Mouse (Mus musculus): Measurements from ENCODE around the gene Ly6g6f. TPM values are rescaled to one million over a fixed set of nuclear protein-coding genes. Genes with fewer than 3 reads are reported as not detected.

The Ly6g6f gene
- polyA plus RNA-seq, 1 experiment from 2014 or later: not detected

DNA sequence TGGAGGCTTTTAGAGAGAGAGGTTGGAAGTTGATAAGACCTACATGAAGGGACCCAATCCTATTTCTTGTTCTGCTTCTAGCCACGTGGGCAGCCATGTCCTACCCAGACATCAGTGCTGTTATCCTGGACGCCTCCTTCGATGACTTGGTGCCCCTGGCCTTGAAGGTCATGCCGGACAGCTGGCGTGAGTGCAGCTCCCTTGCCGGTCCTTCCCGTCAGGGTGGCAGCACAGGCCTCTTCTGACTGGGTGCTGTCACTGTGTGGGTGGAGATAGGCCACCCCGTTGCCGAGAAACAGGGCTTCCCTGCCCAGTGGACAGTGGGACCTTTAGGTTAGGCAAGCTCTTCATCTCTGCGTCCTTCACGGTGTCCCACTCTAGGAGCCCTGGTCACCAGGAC is 15.8 kb upstream of the Ly6g6f start:
- Histone ChIP-seq H3K9ac (ENCODE audit: low read depth, low read length) (no peak overlapping the region), H3K4me1 (replicated peaks; ENCODE audit: insufficient read depth, low read length) (peaks cover 11% of the 10 kb centered on the region; the same call in 1 of the 2 replicates)

DNA sequence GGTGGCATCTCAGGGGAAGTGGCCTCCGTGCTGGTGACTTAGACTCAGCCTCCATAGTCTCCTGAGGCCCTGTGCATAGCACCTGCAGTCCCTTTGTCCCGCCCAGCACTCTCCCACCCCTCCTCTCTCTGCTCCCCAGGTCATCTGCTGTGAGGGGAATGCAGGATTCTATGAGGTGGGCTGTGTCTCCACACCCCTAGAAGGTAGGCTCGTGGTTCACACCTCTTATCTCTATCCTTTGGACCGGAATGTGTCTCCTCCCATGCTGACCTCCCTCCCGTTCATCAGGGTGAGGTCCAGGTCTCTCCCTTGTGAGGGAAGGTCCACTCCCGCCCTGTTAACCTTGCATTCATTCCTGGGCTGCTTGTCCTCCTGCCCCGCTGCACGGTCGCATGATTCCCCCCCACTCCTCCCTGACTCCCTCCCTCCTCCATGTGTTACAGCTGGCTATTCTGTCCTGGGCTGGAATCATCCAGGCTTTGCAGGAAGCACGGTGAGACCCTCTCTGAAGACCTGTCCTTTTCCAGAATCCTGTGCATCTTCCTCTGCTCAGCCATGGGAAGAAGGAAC is 14.9 kb upstream of the Ly6g6f start:
- H3K9me3 ChIP-seq (replicated peaks; ENCODE audit: low read length): no peaks in the 10 kb centered on the region
- ATAC-seq (replicated peaks; ENCODE audit: low FRiP score, low read depth) (peak; percentile 47), DNase-seq (ENCODE audit: low spot score) (peak; percentile 36)
- no peak overlapping the region for H3K4me3 ChIP-seq (replicated peaks; ENCODE audit: low read depth, low read length)
- H3K36me3 ChIP-seq (ENCODE audit: insufficient read depth, low read length): peaks cover 61% of the 10 kb centered on the region
- no peaks in the 10 kb centered on the region for H3K27me3 ChIP-seq (ENCODE audit: insufficient read depth, low read length)
- peaks cover 9% of the 10 kb centered on the region; the same call in 1 of the 2 replicates for H3K4me1 ChIP-seq (replicated peaks; ENCODE audit: insufficient read depth, low read length)
- WGBS: 42% methylated on average over 10 of the region's 10 CpGs
- no peak for TF ChIP-seq CTCF (IDR thresholded peaks at IDR 0.05; ENCODE audit: low read depth)
- no peak overlapping the region for H3K4me2 ChIP-seq (ENCODE audit: low read length)
- peak overlapping the region; percentile 13; the same call in 1 of the 2 replicates for H3K27ac ChIP-seq
- no peak overlapping the region for H3K9ac ChIP-seq (ENCODE audit: low read depth, low read length)

More for the DNA sequence above, 15.8 kb upstream of the Ly6g6f start:
- H3K27ac ChIP-seq: no peak overlapping the region
- 64% methylated on average over 11 of the region's 11 CpGs for WGBS
- TF ChIP-seq CTCF (IDR thresholded peaks at IDR 0.05; ENCODE audit: low read depth): no peak
- H3K4me3 ChIP-seq (replicated peaks; ENCODE audit: low read depth, low read length): no peak overlapping the region
- H3K27me3 ChIP-seq (ENCODE audit: insufficient read depth, low read length): no peaks in the 10 kb centered on the region
- H3K9me3 ChIP-seq (replicated peaks; ENCODE audit: low read length): no peaks in the 10 kb centered on the region
- H3K36me3 ChIP-seq (ENCODE audit: insufficient read depth, low read length): peaks cover 59% of the 10 kb centered on the region
- H3K4me2 ChIP-seq (ENCODE audit: low read length): no peak overlapping the region
- ATAC-seq (replicated peaks; ENCODE audit: low FRiP score, low read depth) (no peak), DNase-seq (ENCODE audit: low spot score) (no peak)

- TF ChIP-seq CTCF (IDR thresholded peaks at IDR 0.05; ENCODE audit: low read depth): no peak
- H3K9me3 ChIP-seq (replicated peaks; ENCODE audit: low read length): no peaks in the 10 kb centered on the region
- H3K36me3 ChIP-seq (ENCODE audit: insufficient read depth, low read length): peaks cover 70% of the 10 kb centered on the region
- no peaks in the 10 kb centered on the region for H3K27me3 ChIP-seq (ENCODE audit: insufficient read depth, low read length)
- ATAC-seq (replicated peaks; ENCODE audit: low FRiP score, low read depth) (no peak), DNase-seq (ENCODE audit: low spot score) (no peak)
- H3K4me3 ChIP-seq (replicated peaks; ENCODE audit: low read depth, low read length): no peak overlapping the region
- 71% methylated on average over 12 of the region's 12 CpGs for WGBS
- no peak overlapping the region for H3K27ac ChIP-seq
- H3K4me1 ChIP-seq (replicated peaks; ENCODE audit: insufficient read depth, low read length): peaks cover 9% of the 10 kb centered on the region; the same call in 1 of the 2 replicates
- no peak overlapping the region for H3K9ac ChIP-seq (ENCODE audit: low read depth, low read length)
- H3K4me2 ChIP-seq (ENCODE audit: low read length): no peak overlapping the region
These were observed 11.8 kb upstream of the Ly6g6f start for GRCm38 (mm10) chr17:35097164-35097655.

DNA sequence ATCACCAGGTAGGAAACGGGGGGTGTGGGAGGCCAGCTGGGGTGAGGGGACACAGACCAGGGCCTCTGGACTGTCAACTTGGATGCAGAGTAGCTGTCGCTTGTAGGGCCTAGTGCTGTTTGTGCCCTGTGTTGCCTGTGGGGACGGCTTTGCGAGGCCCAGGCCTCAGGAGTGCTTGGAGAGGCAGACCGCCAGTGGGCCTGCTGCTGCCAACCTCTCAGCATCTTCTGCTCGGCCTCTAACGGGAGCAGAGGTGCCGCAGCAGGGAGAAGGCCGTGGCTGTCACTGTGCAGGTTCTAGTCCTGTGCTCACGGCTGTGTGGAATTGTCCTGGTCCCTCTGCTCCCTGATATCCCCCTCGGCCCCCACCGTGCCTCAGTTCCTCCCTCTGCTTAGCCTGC is 11.2 kb upstream of the Ly6g6f start:
- no peak overlapping the region for H3K27ac ChIP-seq
- DNase-seq (ENCODE audit: low spot score) (no peak), ATAC-seq (replicated peaks; ENCODE audit: low FRiP score, low read depth) (no peak)
- no peak overlapping the region for H3K9ac ChIP-seq (ENCODE audit: low read depth, low read length)
- H3K36me3 ChIP-seq (ENCODE audit: insufficient read depth, low read length): peaks cover 64% of the 10 kb centered on the region
- no peaks in the 10 kb centered on the region for H3K9me3 ChIP-seq (replicated peaks; ENCODE audit: low read length)
- H3K4me3 ChIP-seq (replicated peaks; ENCODE audit: low read depth, low read length): no peak overlapping the region
- WGBS: 87% methylated on average over 12 of the region's 12 CpGs
- no peak overlapping the region for H3K4me2 ChIP-seq (ENCODE audit: low read length)
- H3K27me3 ChIP-seq (ENCODE audit: insufficient read depth, low read length): no peaks in the 10 kb centered on the region
- peaks cover 9% of the 10 kb centered on the region; the same call in 1 of the 2 replicates for H3K4me1 ChIP-seq (replicated peaks; ENCODE audit: insufficient read depth, low read length)
- no peak for TF ChIP-seq CTCF (IDR thresholded peaks at IDR 0.05; ENCODE audit: low read depth)

GRCm38 (mm10) chr17:35094475-35095365 is 9.3 kb upstream of the Ly6g6f start:
- Histone ChIP-seq H3K36me3 (ENCODE audit: insufficient read depth, low read length) (peaks cover 48% of the 10 kb centered on the region), H3K27ac (no peak overlapping the region), H3K27me3 (ENCODE audit: insufficient read depth, low read length) (no peaks in the 10 kb centered on the region), H3K4me1 (replicated peaks; ENCODE audit: insufficient read depth, low read length) (peaks cover 7% of the 10 kb centered on the region; the same call in 1 of the 2 replicates), H3K4me3 (replicated peaks; ENCODE audit: low read depth, low read length) (no peak overlapping the region), H3K9me3 (replicated peaks; ENCODE audit: low read length) (no peaks in the 10 kb centered on the region), H3K4me2 (ENCODE audit: low read length) (no peak overlapping the region), H3K9ac (ENCODE audit: low read depth, low read length) (no peak overlapping the region)
- no peak for TF ChIP-seq CTCF (IDR thresholded peaks at IDR 0.05; ENCODE audit: low read depth)
- DNase-seq (ENCODE audit: low spot score) (no peak), ATAC-seq (replicated peaks; ENCODE audit: low FRiP score, low read depth) (no peak)
- WGBS: 88% methylated on average over 15 of the region's 15 CpGs

DNA sequence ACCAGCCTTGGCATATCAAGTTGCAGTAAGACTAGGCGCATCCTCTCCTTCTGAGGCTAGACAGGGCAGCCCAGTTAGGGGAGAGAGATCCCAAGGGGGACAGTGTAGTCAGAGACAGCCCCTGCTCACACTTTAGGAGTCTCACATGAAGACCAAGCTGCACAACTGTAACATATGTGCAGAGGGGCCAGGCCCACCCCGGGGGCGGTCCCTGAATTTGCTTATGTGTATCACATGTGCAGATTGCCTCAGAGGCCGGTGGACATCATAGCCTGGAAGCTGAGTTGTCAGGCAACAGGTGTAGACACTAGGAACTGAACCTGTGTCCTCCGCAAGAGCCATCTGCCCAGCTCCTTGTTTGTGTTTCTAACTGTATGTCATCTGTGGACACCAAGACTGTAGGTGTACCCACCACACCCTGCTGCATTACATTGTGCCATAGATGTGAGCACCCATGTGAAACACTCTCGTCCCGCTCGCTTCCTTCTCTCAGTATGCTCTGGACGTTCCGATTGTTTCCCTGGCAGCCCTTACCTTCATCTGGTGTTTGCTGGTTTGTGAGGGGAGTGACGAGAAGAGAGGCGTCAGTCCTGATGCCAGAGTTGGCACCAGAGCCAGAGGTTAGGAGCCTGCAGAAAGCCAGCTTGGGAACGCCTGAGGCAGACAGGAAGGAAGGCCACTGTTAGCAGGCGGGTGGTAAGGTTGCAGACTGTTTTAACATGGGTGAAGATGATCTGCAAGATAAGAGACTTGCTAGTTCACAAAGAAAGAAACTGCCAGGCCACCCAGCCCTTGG is 7.2 kb upstream of the Ly6g6f start:
- no peak overlapping the region for H3K4me3 ChIP-seq (replicated peaks; ENCODE audit: low read depth, low read length)
- no peaks in the 10 kb centered on the region for H3K27me3 ChIP-seq (ENCODE audit: insufficient read depth, low read length)
- DNase-seq (ENCODE audit: low spot score): peak; percentile 41
- no peak overlapping the region for H3K27ac ChIP-seq
- H3K4me2 ChIP-seq (ENCODE audit: low read length): no peak overlapping the region
- H3K9ac ChIP-seq (ENCODE audit: low read depth, low read length): no peak overlapping the region
- whole genome bisulfite sequencing: 80% methylated on average over 14 of the region's 14 CpGs
- peaks cover 29% of the 10 kb centered on the region; the same call in 1 of the 2 replicates for H3K36me3 ChIP-seq (ENCODE audit: insufficient read depth, low read length)
- TF ChIP-seq CTCF (IDR thresholded peaks at IDR 0.05; ENCODE audit: low read depth): no peak
- peaks cover 7% of the 10 kb centered on the region; the same call in 1 of the 2 replicates for H3K4me1 ChIP-seq (replicated peaks; ENCODE audit: insufficient read depth, low read length)
- ATAC-seq (replicated peaks; ENCODE audit: low FRiP score, low read depth): no peak
- H3K9me3 ChIP-seq (replicated peaks; ENCODE audit: low read length): no peaks in the 10 kb centered on the region

Measured in kidney, postnatal 0 days (tissue).